Mouse (Mus musculus) midbrain, postnatal 0 days (tissue): ENCODE data around the gene Pi4k2a. TPM values are rescaled to one million over a fixed set of nuclear protein-coding genes. Genes with fewer than 3 reads are reported as not detected.

Experiments
- ATAC-seq: fragments of 200-750 bp; cut with Nextera tagmentation; 2 replicates; pipeline ENCODE4 v1.8.0; 2017; ENCODE audit warnings: moderate number of reproducible peaks, mild to moderate bottlenecking, moderate TSS enrichment, moderate library complexity; ENCODE audit not compliant: low FRiP score
- DNase-seq: peaks from one replicate; pipeline ENCODE4 v3.0.0-alpha.2; 2015; ENCODE audit warnings: low spot score
- H3K27ac ChIP-seq: fragments of 300-500 bp; sonication (generic); 2 replicates; pipeline ENCODE4 v1.5.1; 2014; ENCODE audit warnings: low read depth, mild to moderate bottlenecking, low read length, mixed read lengths
- H3K27me3 ChIP-seq: fragments of 300-500 bp; sonication (generic); 2 replicates; pipeline ENCODE4 v1.6.1; 2014; ENCODE audit warnings: low read length, control low read depth, mixed read lengths; ENCODE audit not compliant: insufficient read depth
- H3K36me3 ChIP-seq: fragments of 300-500 bp; sonication (generic); 2 replicates; pipeline ENCODE4 v1.6.1; 2014; ENCODE audit warnings: low read length, control low read depth, mixed read lengths; ENCODE audit not compliant: insufficient read depth
- H3K4me1 ChIP-seq: fragments of 300-500 bp; sonication (generic); 2 replicates; pipeline ENCODE4 v1.6.1; 2014; ENCODE audit warnings: mild to moderate bottlenecking, control low read depth, antibody characterized with exemption, low read length, mixed read lengths; ENCODE audit not compliant: insufficient read depth
- H3K4me2 ChIP-seq: fragments of 300-500 bp; sonication (generic); 2 replicates; pipeline ENCODE4 v1.6.1; 2014; ENCODE audit warnings: low read depth, mild to moderate bottlenecking, low read length, mixed read lengths; ENCODE audit not compliant: poor library complexity, severe bottlenecking
- H3K4me3 ChIP-seq: fragments of 300-500 bp; sonication (generic); 2 replicates; pipeline ENCODE4 v1.5.1; 2014; ENCODE audit warnings: low read depth, mild to moderate bottlenecking, low read length, moderate library complexity
- H3K9ac ChIP-seq: fragments of 300-500 bp; sonication (generic); replicated peaks from 2 replicates; pipeline ENCODE4 v1.6.1; 2014; ENCODE audit warnings: mild to moderate bottlenecking, low read length, moderate library complexity, mixed read lengths; ENCODE audit not compliant: poor library complexity, severe bottlenecking
- H3K9me3 ChIP-seq: fragments of 300-500 bp; sonication (generic); 2 replicates; pipeline ENCODE4 v1.6.1; 2016; ENCODE audit warnings: low read length, control low read depth
- CTCF ChIP-seq: IDR thresholded peaks from 2 replicates; pipeline ENCODE4 v1.5.1; 2016; ENCODE audit warnings: antibody characterized with exemption, mild to moderate bottlenecking
- WGBS: fragments of 180-500 bp; shearing (Covaris S2); extraction: QIAGEN DNeasy Blood & Tissue Kit; methylation state at CpG from one replicate; pipeline ENCODE4 v1.1.7; 2014; 5-methylcytosine and 5-hydroxymethylcytosine counted together
- polyA plus RNA-seq: library from polyadenylated mRNA; unstranded; fragments of >200 nt; fragmentation: Nextera tagmentation; extraction: Ambion mirVana; gene quantifications from 2 replicates; pipeline ENCODE4 v1.2.1, GENCODE M21; 2015
- total RNA-seq: library from RNA; depleted of rRNA; stranded (reverse); fragments of >200 nt; gene quantifications from 2 replicates; pipeline ENCODE4 v1.2.3, GENCODE M21; 2014

Gene Pi4k2a
- total and polyA plus RNA-seq, 2 experiments from 2014 or later, result 19.3 to 33.0 TPM

GRCm38 (mm10) chr19:42139724-42140517, 49.7 kb downstream of the Pi4k2a start:
- Histone ChIP-seq H3K9me3 (no peaks in the 10 kb centered on the region), H3K9ac (no peak overlapping the region), H3K36me3 (no peaks in the 10 kb centered on the region), H3K4me2 (no peak overlapping the region), H3K27ac (no peak overlapping the region), H3K4me3 (no peak overlapping the region), H3K27me3 (no peaks in the 10 kb centered on the region), H3K4me1 (no peaks in the 10 kb centered on the region)
- no peak for TF ChIP-seq CTCF
- WGBS, result 80% methylated on average over 5 of the region's 5 CpGs
- ATAC-seq (no peak), DNase-seq (no peak)

GRCm38 (mm10) chr19:42141998-42142397, 51.7 kb downstream of the Pi4k2a start:
- Histone ChIP-seq H3K4me2 (no peak overlapping the region), H3K27ac (no peak overlapping the region), H3K4me3 (no peak overlapping the region), H3K4me1 (no peaks in the 10 kb centered on the region), H3K9me3 (no peaks in the 10 kb centered on the region), H3K27me3 (no peaks in the 10 kb centered on the region), H3K36me3 (no peaks in the 10 kb centered on the region), H3K9ac (no peak overlapping the region)
- DNase-seq, result no peak
- WGBS, result 71% methylated on average over 3 of the region's 3 CpGs
- no peak for TF ChIP-seq CTCF
- ATAC-seq, result no peak

- Histone ChIP-seq H3K4me2 (no peak overlapping the region), H3K27ac (no peak overlapping the region), H3K4me3 (no peak overlapping the region), H3K27me3 (no peaks in the 10 kb centered on the region), H3K36me3 (no peaks in the 10 kb centered on the region), H3K9me3 (no peaks in the 10 kb centered on the region), H3K9ac (no peak overlapping the region), H3K4me1 (no peaks in the 10 kb centered on the region)
- DNase-seq (no peak), ATAC-seq (no peak)
- no peak for TF ChIP-seq CTCF
- WGBS, result 79% methylated on average over 2 of the region's 2 CpGs
These were observed 52.5 kb downstream of the Pi4k2a start for GRCm38 (mm10) chr19:42142757-42143156.

GRCm38 (mm10) chr19:42144067-42144466, 53.8 kb downstream of the Pi4k2a start:
- ATAC-seq, result no peak
- no peak for DNase-seq
- H3K9me3 ChIP-seq, result no peaks in the 10 kb centered on the region
- H3K27me3 ChIP-seq, result 0 out of 2 replicates have a peak, but pooled peaks cover under 1% of the 10 kb centered on the region
- H3K27ac ChIP-seq, result no peak overlapping the region
- H3K4me1 ChIP-seq, result no peaks in the 10 kb centered on the region
- no peak overlapping the region for H3K9ac ChIP-seq
- H3K4me2 ChIP-seq, result no peak overlapping the region
- no peaks in the 10 kb centered on the region for H3K36me3 ChIP-seq
- no peak overlapping the region for H3K4me3 ChIP-seq
- TF ChIP-seq CTCF, result no peak
- 55% methylated on average over 6 of the region's 6 CpGs for WGBS

- H3K4me2 ChIP-seq, result no peak overlapping the region
- no peaks in the 10 kb centered on the region for H3K4me1 ChIP-seq
- no peak overlapping the region for H3K4me3 ChIP-seq
- peak; percentile 85 for TF ChIP-seq CTCF
- no peak overlapping the region for H3K27ac ChIP-seq
- no peak overlapping the region for H3K9ac ChIP-seq
- no peaks in the 10 kb centered on the region for H3K9me3 ChIP-seq
- WGBS, result 27% methylated on average over 8 of the region's 8 CpGs
- H3K27me3 ChIP-seq, result peaks cover 4% of the 10 kb centered on the region; the same call in 1 of the 2 replicates
- no peak for ATAC-seq
- peak; percentile 89 for DNase-seq
- H3K36me3 ChIP-seq, result no peaks in the 10 kb centered on the region
These were observed 54.4 kb downstream of the Pi4k2a start for GRCm38 (mm10) chr19:42144541-42145167.

- ATAC-seq, result no peak
- DNase-seq, result no peak
- Histone ChIP-seq H3K27me3 (peaks cover 4% of the 10 kb centered on the region; the same call in 1 of the 2 replicates), H3K9me3 (no peaks in the 10 kb centered on the region), H3K27ac (no peak overlapping the region), H3K4me1 (no peaks in the 10 kb centered on the region), H3K9ac (no peak overlapping the region), H3K4me2 (no peak overlapping the region), H3K4me3 (no peak overlapping the region), H3K36me3 (no peaks in the 10 kb centered on the region)
- no peak for TF ChIP-seq CTCF
- WGBS, result 74% methylated on average over 4 of the region's 4 CpGs
These were observed 54.9 kb downstream of the Pi4k2a start for GRCm38 (mm10) chr19:42145210-42145609.
